Mouse (Mus musculus) mouse trophoblast stem cell (cell line): ENCODE data around the gene Mup9.
"Not testable (repeated sequence)": the region's sequence is repeated elsewhere in the genome, so short reads cannot be mapped to it uniquely, and the experiment has no call there.

Experiments used
- in situ Hi-C, 2 experiments: fragments of 300-500 bp; cut with MseI, MboI; formaldehyde crosslinking; loops; 2 replicates in 1 of 2; 3 replicates in 1 of 2; pipeline ENCODE4 v1.15.1; 2025

Gene Mup9

DNA sequence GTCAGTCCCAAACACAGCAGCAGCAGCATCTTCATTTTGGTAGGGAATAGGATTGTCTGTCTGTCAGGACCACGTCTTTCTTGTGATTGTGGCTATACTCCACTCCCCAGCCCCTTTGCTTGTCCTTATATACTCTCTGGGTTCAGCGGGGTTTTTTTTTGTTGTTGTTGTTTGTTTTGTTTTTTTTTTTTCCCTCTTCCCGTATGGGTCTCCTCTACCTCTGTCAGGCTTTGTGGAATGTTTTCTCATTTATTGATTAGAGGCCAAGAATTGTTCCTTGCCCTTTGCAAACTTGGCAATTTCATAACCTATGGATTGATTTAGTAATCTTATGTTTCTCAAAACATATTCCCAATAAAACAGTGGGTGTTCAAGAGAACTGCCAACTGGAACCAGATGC is at the start of gene Mup9:
Mup9 (minus strand) TSS at position 101 of the 400 bp plus-strand sequence.
- in situ Hi-C loops, result not testable (repeated sequence)
